Mouse (Mus musculus) midbrain, postnatal 0 days (tissue): ENCODE data around the gene Aldh3b2. TPM values are rescaled to one million over a fixed set of nuclear protein-coding genes. Genes with fewer than 3 reads are reported as not detected.

Experiments
- ATAC-seq: fragments of 200-750 bp; cut with Nextera tagmentation; 2 replicates; pipeline ENCODE4 v1.8.0; 2017; ENCODE audit warnings: moderate number of reproducible peaks, mild to moderate bottlenecking, moderate TSS enrichment, moderate library complexity; ENCODE audit not compliant: low FRiP score
- DNase-seq: peaks from one replicate; pipeline ENCODE4 v3.0.0-alpha.2; 2015; ENCODE audit warnings: low spot score
- H3K27ac ChIP-seq: fragments of 300-500 bp; sonication (generic); 2 replicates; pipeline ENCODE4 v1.5.1; 2014; ENCODE audit warnings: low read depth, mild to moderate bottlenecking, low read length, mixed read lengths
- H3K27me3 ChIP-seq: fragments of 300-500 bp; sonication (generic); 2 replicates; pipeline ENCODE4 v1.6.1; 2014; ENCODE audit warnings: low read length, control low read depth, mixed read lengths; ENCODE audit not compliant: insufficient read depth
- H3K36me3 ChIP-seq: fragments of 300-500 bp; sonication (generic); 2 replicates; pipeline ENCODE4 v1.6.1; 2014; ENCODE audit warnings: low read length, control low read depth, mixed read lengths; ENCODE audit not compliant: insufficient read depth
- H3K4me1 ChIP-seq: fragments of 300-500 bp; sonication (generic); 2 replicates; pipeline ENCODE4 v1.6.1; 2014; ENCODE audit warnings: mild to moderate bottlenecking, control low read depth, antibody characterized with exemption, low read length, mixed read lengths; ENCODE audit not compliant: insufficient read depth
- H3K4me2 ChIP-seq: fragments of 300-500 bp; sonication (generic); 2 replicates; pipeline ENCODE4 v1.6.1; 2014; ENCODE audit warnings: low read depth, mild to moderate bottlenecking, low read length, mixed read lengths; ENCODE audit not compliant: poor library complexity, severe bottlenecking
- H3K4me3 ChIP-seq: fragments of 300-500 bp; sonication (generic); 2 replicates; pipeline ENCODE4 v1.5.1; 2014; ENCODE audit warnings: low read depth, mild to moderate bottlenecking, low read length, moderate library complexity
- H3K9ac ChIP-seq: fragments of 300-500 bp; sonication (generic); replicated peaks from 2 replicates; pipeline ENCODE4 v1.6.1; 2014; ENCODE audit warnings: mild to moderate bottlenecking, low read length, moderate library complexity, mixed read lengths; ENCODE audit not compliant: poor library complexity, severe bottlenecking
- H3K9me3 ChIP-seq: fragments of 300-500 bp; sonication (generic); 2 replicates; pipeline ENCODE4 v1.6.1; 2016; ENCODE audit warnings: low read length, control low read depth
- CTCF ChIP-seq: IDR thresholded peaks from 2 replicates; pipeline ENCODE4 v1.5.1; 2016; ENCODE audit warnings: antibody characterized with exemption, mild to moderate bottlenecking
- WGBS: fragments of 180-500 bp; shearing (Covaris S2); extraction: QIAGEN DNeasy Blood & Tissue Kit; methylation state at CpG from one replicate; pipeline ENCODE4 v1.1.7; 2014; 5-methylcytosine and 5-hydroxymethylcytosine counted together
- polyA plus RNA-seq: library from polyadenylated mRNA; unstranded; fragments of >200 nt; fragmentation: Nextera tagmentation; extraction: Ambion mirVana; gene quantifications from 2 replicates; pipeline ENCODE4 v1.2.1, GENCODE M21; 2015
- total RNA-seq: library from RNA; depleted of rRNA; stranded (reverse); fragments of >200 nt; gene quantifications from 2 replicates; pipeline ENCODE4 v1.2.3, GENCODE M21; 2014; rRNA removed

The Aldh3b2 gene
- 2.4 and 2.8 TPM in 2 replicates for total RNA-seq
- 2.6 TPM in 2 replicates for polyA plus RNA-seq

DNA sequence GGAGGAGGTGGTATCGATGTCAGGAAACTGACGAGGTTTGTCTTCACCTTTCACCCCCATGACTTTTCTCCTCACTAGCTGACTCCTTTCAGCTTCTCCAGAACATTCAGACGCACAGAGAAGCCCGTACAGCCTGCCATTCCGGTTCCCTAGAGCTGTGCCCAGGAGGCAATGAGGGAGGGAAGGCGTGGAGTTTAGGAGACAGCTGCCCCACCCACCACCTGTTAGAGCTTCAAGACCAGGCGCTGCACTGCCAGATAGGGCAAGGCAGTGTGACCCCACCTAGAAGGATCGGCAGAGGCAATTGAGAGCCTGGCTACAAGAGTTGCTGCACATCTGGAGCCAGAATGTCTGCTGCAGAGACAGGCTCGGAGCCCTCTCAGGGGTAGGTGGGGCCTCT, at the start of gene Aldh3b2:
Gene Aldh3b2, plus strand, starts transcription at position 100 of the 400 bp plus-strand sequence.
- H3K4me1 ChIP-seq = no peaks in the 10 kb centered on the region
- no peak within 1 kb of the TSS for H3K4me3 ChIP-seq
- no peak for ATAC-seq
- no peak for TF ChIP-seq CTCF
- no peaks in the 10 kb centered on the region for H3K36me3 ChIP-seq
- no peak within 1 kb of the TSS for H3K4me2 ChIP-seq
- no peaks in the 10 kb centered on the region for H3K9me3 ChIP-seq
- 57% methylated on average over 9 of the region's 9 CpGs for WGBS
- H3K9ac ChIP-seq = no peak within 1 kb of the TSS
- no peak for DNase-seq
- no peaks in the 10 kb centered on the region for H3K27me3 ChIP-seq
- no peak within 1 kb of the TSS for H3K27ac ChIP-seq

GRCm38 (mm10) chr19:3922661-3923371, 49.3 kb upstream of the Aldh3b2 start:
- H3K9me3 ChIP-seq = no peaks in the 10 kb centered on the region
- H3K9ac ChIP-seq = no peak overlapping the region
- no peak overlapping the region for H3K27ac ChIP-seq
- ATAC-seq (no peak), DNase-seq (no peak)
- no peak overlapping the region for H3K4me2 ChIP-seq
- no peak overlapping the region for H3K4me3 ChIP-seq
- H3K36me3 ChIP-seq = no peaks in the 10 kb centered on the region
- H3K27me3 ChIP-seq = no peaks in the 10 kb centered on the region
- H3K4me1 ChIP-seq = no peaks in the 10 kb centered on the region
- TF ChIP-seq CTCF = no peak
- WGBS = 58% methylated on average over 10 of the region's 10 CpGs

DNA sequence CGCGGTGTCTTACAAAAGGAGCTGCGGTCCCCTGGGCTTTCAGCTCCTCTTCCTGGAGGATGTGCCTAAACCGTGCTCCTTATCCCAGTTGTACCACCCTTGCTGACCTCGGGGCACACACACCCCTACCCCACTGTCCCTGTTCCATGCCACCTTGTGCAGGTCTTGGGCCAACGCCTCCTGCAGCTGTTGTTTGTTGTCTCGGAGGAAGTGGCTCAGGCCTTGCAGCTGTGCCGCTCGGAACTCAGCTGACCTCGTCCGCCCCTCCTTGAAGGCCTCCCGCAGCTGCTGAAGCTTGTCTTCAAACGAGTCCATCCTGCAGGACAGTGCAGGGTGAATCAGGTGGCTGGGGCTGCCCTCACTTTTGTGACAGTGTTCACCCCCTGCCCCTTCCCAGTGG, 48.5 kb upstream of the Aldh3b2 start:
- H3K27ac ChIP-seq = no peak overlapping the region
- H3K4me2 ChIP-seq = no peak overlapping the region
- H3K27me3 ChIP-seq = no peaks in the 10 kb centered on the region
- WGBS = 58% methylated on average over 13 of the region's 13 CpGs
- no peak for DNase-seq
- H3K9ac ChIP-seq = no peak overlapping the region
- H3K4me1 ChIP-seq = no peaks in the 10 kb centered on the region
- H3K36me3 ChIP-seq = no peaks in the 10 kb centered on the region
- ATAC-seq = 0 out of 2 replicates have a peak, but pooled peaks have one; percentile 13
- H3K9me3 ChIP-seq = no peaks in the 10 kb centered on the region
- no peak for TF ChIP-seq CTCF
- H3K4me3 ChIP-seq = no peak overlapping the region

GRCm38 (mm10) chr19:3924190-3924589, 47.9 kb upstream of the Aldh3b2 start:
- Histone ChIP-seq H3K9me3 (no peaks in the 10 kb centered on the region), H3K27ac (no peak overlapping the region), H3K4me1 (no peaks in the 10 kb centered on the region), H3K4me3 (no peak overlapping the region), H3K36me3 (no peaks in the 10 kb centered on the region), H3K9ac (no peak overlapping the region), H3K4me2 (no peak overlapping the region), H3K27me3 (no peaks in the 10 kb centered on the region)
- 78% methylated on average over 8 of the region's 8 CpGs for WGBS
- TF ChIP-seq CTCF = no peak
- no peak for ATAC-seq
- DNase-seq = no peak

DNA sequence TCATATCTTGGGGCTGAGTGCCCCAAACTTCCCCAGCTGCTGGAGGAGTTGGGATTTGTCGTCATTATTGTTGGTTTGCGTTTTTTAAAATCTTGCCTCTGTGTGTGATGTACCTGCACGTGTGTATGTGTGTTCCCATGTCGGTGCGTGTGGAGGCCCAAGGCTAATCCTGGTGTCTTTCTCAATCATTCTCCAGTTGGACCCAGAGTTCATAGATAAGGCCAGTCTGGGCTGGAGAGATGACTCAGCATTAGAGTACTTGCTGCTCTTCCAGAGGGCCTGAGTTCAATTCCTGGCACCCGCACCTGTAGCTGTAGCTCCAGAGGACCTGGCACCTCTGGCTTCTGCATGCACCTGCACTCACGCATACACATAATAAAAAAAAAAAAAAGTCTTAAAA, 47.3 kb upstream of the Aldh3b2 start:
- Histone ChIP-seq H3K9ac (no peak overlapping the region), H3K9me3 (no peaks in the 10 kb centered on the region), H3K4me1 (no peaks in the 10 kb centered on the region), H3K4me2 (no peak overlapping the region), H3K4me3 (no peak overlapping the region), H3K27me3 (no peaks in the 10 kb centered on the region), H3K27ac (no peak overlapping the region), H3K36me3 (no peaks in the 10 kb centered on the region)
- 93% methylated on average over 7 of the region's 7 CpGs for WGBS
- DNase-seq (no peak), ATAC-seq (no peak)
- no peak for TF ChIP-seq CTCF

GRCm38 (mm10) chr19:3925859-3926258, 46.3 kb upstream of the Aldh3b2 start:
- Histone ChIP-seq H3K4me3 (no peak overlapping the region), H3K9ac (no peak overlapping the region), H3K36me3 (no peaks in the 10 kb centered on the region), H3K9me3 (no peaks in the 10 kb centered on the region), H3K27ac (no peak overlapping the region), H3K27me3 (no peaks in the 10 kb centered on the region), H3K4me1 (0 out of 2 replicates have a peak, but pooled peaks cover 3% of the 10 kb centered on the region), H3K4me2 (no peak overlapping the region)
- no peak for TF ChIP-seq CTCF
- ATAC-seq (no peak), DNase-seq (no peak)
- WGBS = 76% methylated on average over 6 of the region's 6 CpGs
